Mouse (Mus musculus) large intestine, adult 2 months (tissue): ENCODE data around the gene Myo3b. TPM values are rescaled to one million over a fixed set of nuclear protein-coding genes. Genes with fewer than 3 reads are reported as not detected.
"Not testable (repeated sequence)": the region's sequence is repeated elsewhere in the genome, so short reads cannot be mapped to it uniquely, and the experiment has no call there.

ENCODE experiments used
- DNase-seq: peaks from one replicate; pipeline ENCODE4 v3.0.0-alpha.2; 2012; ENCODE audit warnings: low read depth, low spot score
- WGBS: fragments of 180-500 bp; shearing (Covaris S2); methylation state at CpG from one replicate; pipeline ENCODE4 v1.1.7; 2018; 5-methylcytosine and 5-hydroxymethylcytosine counted together
- polyA plus RNA-seq: library from polyadenylated mRNA; depleted of rRNA; stranded (reverse); fragments of >200 nt; gene quantifications from 2 replicates; pipeline ENCODE4 v1.2.3, GENCODE M21; 2012; rRNA removed

The Myo3b gene
- polyA plus RNA-seq: 0.06 and 0.07 TPM in 2 replicates

GRCm38 (mm10) chr2:70038752-70039151, at the start of gene Myo3b:
Myo3b (plus strand) TSS chr2:70039126.
- no peak for DNase-seq
- 54% methylated on average over 7 of the region's 7 CpGs for WGBS

GRCm38 (mm10) chr2:69989224-69989623, 49.7 kb upstream of the Myo3b start:
- no peak for DNase-seq
- 96% methylated on average over 6 of the region's 6 CpGs for WGBS

GRCm38 (mm10) chr2:69990647-69991046, 48.3 kb upstream of the Myo3b start:
- WGBS: 69% methylated on average over 2 of the region's 2 CpGs
- DNase-seq: no peak

GRCm38 (mm10) chr2:69994082-69994736, 44.7 kb upstream of the Myo3b start:
- WGBS: 39% methylated on average over 3 of the region's 3 CpGs
- DNase-seq: not testable (repeated sequence)

GRCm38 (mm10) chr2:69994779-69995178, 44.1 kb upstream of the Myo3b start:
- DNase-seq: no peak
- 17% methylated on average over 2 of the region's 2 CpGs for WGBS

- DNase-seq: no peak
- WGBS: 95% methylated on average over 7 of the region's 7 CpGs
Measured at GRCm38 (mm10) chr2:69999097-69999770, 39.7 kb upstream of the Myo3b start.

GRCm38 (mm10) chr2:70000316-70000715, 38.6 kb upstream of the Myo3b start:
- DNase-seq: no peak
- 76% methylated on average over 6 of the region's 6 CpGs for WGBS

- WGBS: 96% methylated on average over 2 of the region's 2 CpGs
- DNase-seq: no peak
Measured at GRCm38 (mm10) chr2:70006492-70006891, 32.4 kb upstream of the Myo3b start.

- no peak for DNase-seq
- WGBS: 97% methylated on average over 8 of the region's 8 CpGs
Measured at GRCm38 (mm10) chr2:70012941-70013340, 26.0 kb upstream of the Myo3b start.

GRCm38 (mm10) chr2:70018236-70018635, 20.7 kb upstream of the Myo3b start:
- DNase-seq: no peak
- 37% methylated on average over 6 of the region's 6 CpGs for WGBS

- DNase-seq: no peak
- WGBS: 89% methylated on average over 2 of the region's 2 CpGs
Measured at GRCm38 (mm10) chr2:70024454-70024853, 14.5 kb upstream of the Myo3b start.

GRCm38 (mm10) chr2:70025711-70026110, 13.2 kb upstream of the Myo3b start:
- no peak for DNase-seq
- 92% methylated on average over 5 of the region's 5 CpGs for WGBS

GRCm38 (mm10) chr2:70031472-70031871, 7.5 kb upstream of the Myo3b start:
- DNase-seq: no peak
- 77% methylated on average over 2 of the region's 2 CpGs for WGBS

GRCm38 (mm10) chr2:70034895-70035294, 4.0 kb upstream of the Myo3b start:
- no peak for DNase-seq
- 77% methylated on average over 5 of the region's 5 CpGs for WGBS

- 31% methylated on average over 1 of the region's 1 CpGs for WGBS
- peak; percentile 21 for DNase-seq
Measured at GRCm38 (mm10) chr2:70035358-70035757, 3.6 kb upstream of the Myo3b start.

- DNase-seq: no peak
Measured at GRCm38 (mm10) chr2:70037221-70037620, 1.7 kb upstream of the Myo3b start.

GRCm38 (mm10) chr2:70044466-70044865, 5.5 kb downstream of the Myo3b start:
- no peak for DNase-seq
- 39% methylated on average over 6 of the region's 6 CpGs for WGBS

More at GRCm38 (mm10) chr2:70037221-70037620, 1.7 kb upstream of the Myo3b start:
- 66% methylated on average over 8 of the region's 8 CpGs for WGBS

- 80% methylated on average over 11 of the region's 11 CpGs for WGBS
- no peak for DNase-seq
Measured at GRCm38 (mm10) chr2:70047868-70048267, 8.9 kb downstream of the Myo3b start.

- WGBS: 90% methylated on average over 9 of the region's 9 CpGs
Measured at GRCm38 (mm10) chr2:70053803-70054202, 14.9 kb downstream of the Myo3b start.

GRCm38 (mm10) chr2:70058201-70058600, 19.3 kb downstream of the Myo3b start:
- DNase-seq: no peak
- 85% methylated on average over 4 of the region's 4 CpGs for WGBS

More at GRCm38 (mm10) chr2:70053803-70054202, 14.9 kb downstream of the Myo3b start:
- DNase-seq: no peak
